Mouse (Mus musculus) embryonic fibroblast, embryonic 13.5 days (primary cell): ENCODE measurements at regions not wholly inside any gene's neighbourhood (a gene's known extent, or its start where the extent isn't known, plus 50 kb on each side); places are given as distances from the start of the nearest gene placed in this dataset.
A peak's percentile ranks its signal among the peaks of the same experiment; 100 is the strongest.

ENCODE experiments used
- H3K27ac ChIP-seq: 2 replicates; pipeline ENCODE4 v1.5.1; 2012; ENCODE audit warnings: low read length, control low read depth, inconsistent platforms; ENCODE audit not compliant: insufficient read depth
- H3K4me1 ChIP-seq: 2 replicates; pipeline ENCODE4 v1.6.1; 2011; ENCODE audit warnings: low read length; ENCODE audit not compliant: control insufficient read depth, insufficient read depth
- H3K4me3 ChIP-seq: 2 replicates; pipeline ENCODE4 v1.5.1; 2011; ENCODE audit warnings: mild to moderate bottlenecking, control low read depth, low read length; ENCODE audit not compliant: insufficient read depth
- CTCF ChIP-seq: IDR thresholded peaks from 2 replicates; pipeline ENCODE4 v1.5.1; 2011; ENCODE audit warnings: mild to moderate bottlenecking, control low read depth, low read length, moderate library complexity, borderline replicate concordance; ENCODE audit not compliant: insufficient read depth
- POLR2A ChIP-seq: IDR thresholded peaks from 2 replicates; pipeline ENCODE4 v1.6.1; 2011; ENCODE audit warnings: low read depth, mild to moderate bottlenecking, control low read depth, low read length, moderate library complexity

GRCm38 (mm10) chr15:38585610-38586009, 1160.3 kb downstream of the 4930447A16Rik start:
- no peak overlapping the region for H3K4me3 ChIP-seq
- TF ChIP-seq POLR2A, result no peak
- no peak for TF ChIP-seq CTCF
- no peak overlapping the region for H3K27ac ChIP-seq

GRCm38 (mm10) chr15:38586594-38586993, 1161.2 kb downstream of the 4930447A16Rik start:
- no peaks in the 10 kb centered on the region for H3K4me1 ChIP-seq
- no peak overlapping the region for H3K27ac ChIP-seq
- TF ChIP-seq POLR2A (no peak), CTCF (no peak)
- H3K4me3 ChIP-seq, result no peak overlapping the region

More at GRCm38 (mm10) chr15:38585610-38586009, 1160.3 kb downstream of the 4930447A16Rik start:
- H3K4me1 ChIP-seq, result no peaks in the 10 kb centered on the region

- H3K4me1 ChIP-seq, result no peaks in the 10 kb centered on the region
- H3K4me3 ChIP-seq, result no peak overlapping the region
- H3K27ac ChIP-seq, result no peak overlapping the region
- TF ChIP-seq CTCF (no peak), POLR2A (no peak)
Measured at GRCm38 (mm10) chr15:38588268-38588667, 1162.9 kb downstream of the 4930447A16Rik start.

DNA sequence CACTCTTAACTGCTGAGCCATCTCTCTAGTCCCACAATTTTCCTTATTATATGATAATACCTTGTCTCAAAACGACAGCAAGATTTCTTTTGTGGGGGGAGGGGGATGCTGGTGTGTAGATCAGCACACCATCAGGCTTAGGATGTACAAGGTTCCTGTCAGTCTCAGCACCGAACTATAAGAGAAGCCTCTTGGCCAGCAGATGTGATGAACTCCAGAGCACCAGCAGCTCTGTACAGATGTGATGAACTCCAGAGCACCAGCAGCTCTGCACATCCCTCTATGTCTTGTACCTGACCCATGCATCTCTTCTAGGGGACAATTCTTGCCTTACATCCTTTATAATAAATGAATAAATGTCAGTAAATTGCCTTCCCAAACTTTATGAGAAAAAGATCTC, 1163.7 kb downstream of the 4930447A16Rik start:
- no peak overlapping the region for H3K27ac ChIP-seq
- H3K4me1 ChIP-seq, result no peaks in the 10 kb centered on the region
- no peak overlapping the region for H3K4me3 ChIP-seq
- no peak for TF ChIP-seq POLR2A

GRCm38 (mm10) chr15:38589675-38590074, 1164.3 kb downstream of the 4930447A16Rik start:
- TF ChIP-seq POLR2A (no peak), CTCF (no peak)
- H3K27ac ChIP-seq, result no peak overlapping the region

DNA sequence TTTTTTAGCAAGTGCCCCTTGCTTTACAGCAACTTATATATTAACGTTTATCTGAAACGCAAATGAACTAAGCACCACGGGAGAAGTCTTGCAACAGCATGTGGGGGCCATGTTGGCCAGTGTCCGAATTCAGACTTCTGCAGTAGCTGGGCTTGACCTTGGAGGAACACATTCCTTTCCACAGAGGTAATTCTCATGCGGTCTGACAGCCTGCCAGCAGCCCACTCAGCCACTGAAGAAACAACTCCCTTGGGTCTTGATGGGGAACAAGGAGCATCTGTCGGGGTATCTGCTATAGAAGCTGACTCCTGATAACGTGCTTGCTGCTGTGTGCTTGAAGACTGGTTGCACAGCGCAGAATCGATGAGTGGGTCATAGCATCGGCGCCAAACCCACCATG, 1168.7 kb downstream of the 4930447A16Rik start:
- no peak overlapping the region for H3K4me3 ChIP-seq
- TF ChIP-seq CTCF (no peak), POLR2A (no peak)
- peak overlapping the region; percentile 58; the same call in 1 of the 2 replicates for H3K27ac ChIP-seq
- H3K4me1 ChIP-seq, result no peaks in the 10 kb centered on the region

More at GRCm38 (mm10) chr15:38589675-38590074, 1164.3 kb downstream of the 4930447A16Rik start:
- Histone ChIP-seq H3K4me3 (no peak overlapping the region), H3K4me1 (no peaks in the 10 kb centered on the region)

GRCm38 (mm10) chr15:38594747-38595146, 1169.4 kb downstream of the 4930447A16Rik start:
- TF ChIP-seq CTCF (no peak), POLR2A (no peak)
- Histone ChIP-seq H3K4me3 (no peak overlapping the region), H3K4me1 (no peaks in the 10 kb centered on the region), H3K27ac (peak overlapping the region; percentile 77; the same call in 1 of the 2 replicates)

- Histone ChIP-seq H3K4me3 (no peak overlapping the region), H3K27ac (no peak overlapping the region), H3K4me1 (no peaks in the 10 kb centered on the region)
- no peak for TF ChIP-seq POLR2A
- TF ChIP-seq CTCF, result no peak
Measured at GRCm38 (mm10) chr15:38595820-38596219, 1170.5 kb downstream of the 4930447A16Rik start.

DNA sequence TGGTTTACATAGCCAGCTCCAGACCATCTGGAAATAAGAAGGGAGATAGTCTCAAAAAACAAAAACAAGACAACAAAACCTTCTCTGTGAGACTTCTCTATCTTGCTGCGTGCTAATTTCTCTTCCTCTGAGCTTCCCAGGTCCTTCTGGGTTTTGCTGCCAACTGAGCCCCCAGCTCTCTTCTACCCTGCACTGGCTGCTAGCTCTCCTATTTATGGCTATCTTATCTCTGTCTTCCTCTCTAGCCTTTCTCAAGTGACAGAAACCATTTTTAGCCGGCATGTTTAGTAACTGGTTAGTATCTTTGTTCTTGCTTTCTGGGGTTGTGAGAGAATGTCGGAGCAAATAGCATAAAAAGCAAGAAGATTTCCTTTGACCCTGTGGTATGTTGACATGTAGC, 1172.1 kb downstream of the 4930447A16Rik start:
- TF ChIP-seq POLR2A, result no peak
- no peak for TF ChIP-seq CTCF
- Histone ChIP-seq H3K27ac (no peak overlapping the region), H3K4me1 (peaks cover 8% of the 10 kb centered on the region), H3K4me3 (no peak overlapping the region)

GRCm38 (mm10) chr15:38601436-38601835, 1176.1 kb downstream of the 4930447A16Rik start:
- Histone ChIP-seq H3K4me1 (peaks cover 9% of the 10 kb centered on the region), H3K27ac (peak overlapping the region; percentile 81), H3K4me3 (no peak overlapping the region)
- no peak for TF ChIP-seq POLR2A
